Mouse (Mus musculus): ENCODE data around the gene Marveld1. TPM values are rescaled to one million over a fixed set of nuclear protein-coding genes. Genes with fewer than 3 reads are reported as not detected.

Gene Marveld1
- polyA plus RNA-seq, 1 experiment from 2014 or later, result 17.2 TPM

GRCm38 (mm10) chr19:42128052-42128740 is 19.0 kb upstream of the Marveld1 start:
- Histone ChIP-seq H3K27ac (peak overlapping the region; percentile 92), H3K36me3 (peaks cover 21% of the 10 kb centered on the region), H3K27me3 (no peaks in the 10 kb centered on the region), H3K9me3 (no peaks in the 10 kb centered on the region), H3K9ac (replicated peaks) (peak overlapping the region; percentile 81), H3K4me3 (replicated peaks) (peak overlapping the region; percentile 64), H3K4me1 (replicated peaks) (peaks cover 21% of the 10 kb centered on the region), H3K4me2 (peak overlapping the region; percentile 90)
- WGBS, result 6% methylated on average over 23 of the region's 23 CpGs
- no peak for ATAC-seq (ENCODE audit: insufficient number of reproducible peaks, insufficient read depth, low FRiP score, low TSS enrichment, low read depth)

GRCm38 (mm10) chr19:42128787-42129508 is 18.3 kb upstream of the Marveld1 start, which contains the start of gene Avpi1:
Gene Avpi1 (minus strand): TSS chr19:42129059.
- Histone ChIP-seq H3K4me1 (replicated peaks) (peaks cover 21% of the 10 kb centered on the region), H3K27ac (peak within 1 kb of the TSS; percentile 92), H3K4me2 (peak within 1 kb of the TSS; percentile 90), H3K36me3 (peaks cover 13% of the 10 kb centered on the region), H3K4me3 (replicated peaks) (peak within 1 kb of the TSS; percentile 64), H3K9me3 (no peaks in the 10 kb centered on the region), H3K9ac (replicated peaks) (peak within 1 kb of the TSS; percentile 81), H3K27me3 (no peaks in the 10 kb centered on the region)
- WGBS, result under 1% methylated on average over 54 of the region's 54 CpGs
- peak; percentile 96 for ATAC-seq (ENCODE audit: insufficient number of reproducible peaks, insufficient read depth, low FRiP score, low TSS enrichment, low read depth)

GRCm38 (mm10) chr19:42129509-42130293 is 17.5 kb upstream of the Marveld1 start:
- Histone ChIP-seq H3K4me2 (peak overlapping the region; percentile 90), H3K4me3 (replicated peaks) (peak overlapping the region; percentile 64), H3K9ac (replicated peaks) (no peak overlapping the region; the same call in 1 of the 2 replicates), H3K4me1 (replicated peaks) (peaks cover 21% of the 10 kb centered on the region), H3K9me3 (no peaks in the 10 kb centered on the region), H3K27me3 (no peaks in the 10 kb centered on the region), H3K36me3 (peaks cover 6% of the 10 kb centered on the region), H3K27ac (peak overlapping the region; percentile 92)
- no peak; the same call in 1 of the 2 replicates for ATAC-seq (ENCODE audit: insufficient number of reproducible peaks, insufficient read depth, low FRiP score, low TSS enrichment, low read depth)
- 36% methylated on average over 14 of the region's 14 CpGs for WGBS

GRCm38 (mm10) chr19:42130294-42130606 is 16.9 kb upstream of the Marveld1 start:
- ATAC-seq (ENCODE audit: insufficient number of reproducible peaks, insufficient read depth, low FRiP score, low TSS enrichment, low read depth), result no peak
- no peaks in the 10 kb centered on the region for H3K9me3 ChIP-seq
- WGBS, result 72% methylated on average over 3 of the region's 3 CpGs
- 0 out of 2 replicates have a peak, but pooled peaks cover under 1% of the 10 kb centered on the region for H3K36me3 ChIP-seq
- H3K4me3 ChIP-seq (replicated peaks), result no peak overlapping the region
- peaks cover 21% of the 10 kb centered on the region for H3K4me1 ChIP-seq (replicated peaks)
- no peaks in the 10 kb centered on the region for H3K27me3 ChIP-seq
- H3K9ac ChIP-seq (replicated peaks), result no peak overlapping the region
- H3K4me2 ChIP-seq, result no peak overlapping the region
- H3K27ac ChIP-seq, result peak overlapping the region; percentile 92; the same call in 1 of the 2 replicates

GRCm38 (mm10) chr19:42131101-42131500 is 16.1 kb upstream of the Marveld1 start:
- Histone ChIP-seq H3K27ac (no peak overlapping the region), H3K36me3 (no peaks in the 10 kb centered on the region), H3K9ac (replicated peaks) (no peak overlapping the region), H3K4me2 (no peak overlapping the region), H3K27me3 (no peaks in the 10 kb centered on the region), H3K4me3 (replicated peaks) (no peak overlapping the region), H3K9me3 (no peaks in the 10 kb centered on the region), H3K4me1 (replicated peaks) (peaks cover 21% of the 10 kb centered on the region)
- no peak for ATAC-seq (ENCODE audit: insufficient number of reproducible peaks, insufficient read depth, low FRiP score, low TSS enrichment, low read depth)
- 71% methylated on average over 5 of the region's 5 CpGs for WGBS

GRCm38 (mm10) chr19:42135070-42135469 is 12.1 kb upstream of the Marveld1 start:
- Histone ChIP-seq H3K27me3 (no peaks in the 10 kb centered on the region), H3K9ac (replicated peaks) (no peak overlapping the region), H3K4me2 (no peak overlapping the region), H3K4me3 (replicated peaks) (no peak overlapping the region), H3K27ac (no peak overlapping the region), H3K36me3 (no peaks in the 10 kb centered on the region), H3K4me1 (replicated peaks) (peaks cover 3% of the 10 kb centered on the region; the same call in 1 of the 2 replicates), H3K9me3 (no peaks in the 10 kb centered on the region)
- ATAC-seq (ENCODE audit: insufficient number of reproducible peaks, insufficient read depth, low FRiP score, low TSS enrichment, low read depth), result no peak

- Histone ChIP-seq H3K4me2 (no peak overlapping the region), H3K4me1 (replicated peaks) (no peaks in the 10 kb centered on the region; the same call in 1 of the 2 replicates), H3K36me3 (no peaks in the 10 kb centered on the region), H3K9ac (replicated peaks) (no peak overlapping the region), H3K4me3 (replicated peaks) (no peak overlapping the region), H3K27me3 (no peaks in the 10 kb centered on the region), H3K9me3 (no peaks in the 10 kb centered on the region), H3K27ac (no peak overlapping the region)
- WGBS, result 25% methylated on average over 5 of the region's 5 CpGs
- ATAC-seq (ENCODE audit: insufficient number of reproducible peaks, insufficient read depth, low FRiP score, low TSS enrichment, low read depth), result no peak
Measured at GRCm38 (mm10) chr19:42136126-42136525, 11.1 kb upstream of the Marveld1 start.

GRCm38 (mm10) chr19:42137167-42137672 is 10.0 kb upstream of the Marveld1 start:
- Histone ChIP-seq H3K4me3 (replicated peaks) (no peak overlapping the region), H3K9ac (replicated peaks) (no peak overlapping the region), H3K27ac (no peak overlapping the region), H3K36me3 (no peaks in the 10 kb centered on the region), H3K4me2 (no peak overlapping the region), H3K4me1 (replicated peaks) (no peaks in the 10 kb centered on the region; the same call in 1 of the 2 replicates), H3K27me3 (no peaks in the 10 kb centered on the region), H3K9me3 (no peaks in the 10 kb centered on the region)
- WGBS, result 92% methylated on average over 4 of the region's 4 CpGs
- no peak for ATAC-seq (ENCODE audit: insufficient number of reproducible peaks, insufficient read depth, low FRiP score, low TSS enrichment, low read depth)

- WGBS, result 86% methylated on average over 15 of the region's 15 CpGs
- Histone ChIP-seq H3K27me3 (no peaks in the 10 kb centered on the region), H3K9me3 (no peaks in the 10 kb centered on the region), H3K4me1 (replicated peaks) (no peaks in the 10 kb centered on the region; the same call in 1 of the 2 replicates), H3K36me3 (no peaks in the 10 kb centered on the region), H3K9ac (replicated peaks) (no peak overlapping the region), H3K27ac (no peak overlapping the region), H3K4me2 (no peak overlapping the region), H3K4me3 (replicated peaks) (no peak overlapping the region)
- ATAC-seq (ENCODE audit: insufficient number of reproducible peaks, insufficient read depth, low FRiP score, low TSS enrichment, low read depth), result no peak
Measured at GRCm38 (mm10) chr19:42138517-42139285, 8.5 kb upstream of the Marveld1 start.

- Histone ChIP-seq H3K9me3 (no peaks in the 10 kb centered on the region), H3K4me3 (replicated peaks) (no peak overlapping the region), H3K27ac (no peak overlapping the region), H3K36me3 (no peaks in the 10 kb centered on the region), H3K4me2 (no peak overlapping the region), H3K4me1 (replicated peaks) (no peaks in the 10 kb centered on the region; the same call in 1 of the 2 replicates), H3K9ac (replicated peaks) (no peak overlapping the region), H3K27me3 (no peaks in the 10 kb centered on the region)
- ATAC-seq (ENCODE audit: insufficient number of reproducible peaks, insufficient read depth, low FRiP score, low TSS enrichment, low read depth), result no peak
- 78% methylated on average over 5 of the region's 5 CpGs for WGBS
Measured at GRCm38 (mm10) chr19:42139724-42140517, 7.3 kb upstream of the Marveld1 start.
